Mouse (Mus musculus): ENCODE results near the gene Cdk5. TPM values are rescaled to one million over a fixed set of nuclear protein-coding genes. Genes with fewer than 3 reads are reported as not detected.
"Not testable (repeated sequence)": the region's sequence is repeated elsewhere in the genome, so short reads cannot be mapped to it uniquely, and the experiment has no call there.

Gene Cdk5
- polyA plus RNA-seq, 1 experiment from 2014 or later, result 58.1 TPM

DNA sequence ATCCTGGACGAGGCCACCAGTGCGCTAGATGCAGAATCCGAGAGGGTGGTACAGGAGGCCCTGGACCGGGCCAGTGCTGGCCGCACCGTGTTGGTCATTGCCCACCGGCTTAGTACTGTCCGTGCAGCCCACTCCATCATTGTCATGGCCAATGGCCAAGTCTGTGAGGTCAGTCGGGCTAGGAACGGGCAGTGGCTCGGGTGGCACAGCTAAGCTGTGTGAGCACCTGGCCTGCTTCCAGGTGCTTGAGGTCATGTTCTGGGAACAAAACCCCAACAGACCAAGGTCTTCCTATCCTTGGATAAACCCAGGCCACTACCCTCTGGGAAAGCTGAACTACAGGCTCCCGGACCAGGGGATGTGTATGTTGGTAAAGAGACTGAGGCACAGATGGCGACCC, 14.7 kb downstream of the Cdk5 start:
- Histone ChIP-seq H3K4me3 (ENCODE audit: low read depth, low read length) (no peak overlapping the region), H3K27ac (ENCODE audit: low read depth, low read length) (no peak overlapping the region), H3K9ac (ENCODE audit: low read length) (no peak overlapping the region), H3K36me3 (ENCODE audit: control insufficient read depth, insufficient read depth, low read length) (peaks cover 2% of the 10 kb centered on the region; the same call in 1 of the 2 replicates), H3K4me2 (no peak overlapping the region), H3K27me3 (ENCODE audit: control insufficient read depth, insufficient read depth, low read length) (no peaks in the 10 kb centered on the region), H3K4me1 (ENCODE audit: control insufficient read depth, insufficient read depth, low read length) (no peaks in the 10 kb centered on the region), H3K9me3 (ENCODE audit: control insufficient read depth, low read length) (no peaks in the 10 kb centered on the region)
- DNase-seq (ENCODE audit: low spot score, missing footprints) (no peak), ATAC-seq (ENCODE audit: low FRiP score) (no peak)
- WGBS, result 96% methylated on average over 13 of the region's 13 CpGs

DNA sequence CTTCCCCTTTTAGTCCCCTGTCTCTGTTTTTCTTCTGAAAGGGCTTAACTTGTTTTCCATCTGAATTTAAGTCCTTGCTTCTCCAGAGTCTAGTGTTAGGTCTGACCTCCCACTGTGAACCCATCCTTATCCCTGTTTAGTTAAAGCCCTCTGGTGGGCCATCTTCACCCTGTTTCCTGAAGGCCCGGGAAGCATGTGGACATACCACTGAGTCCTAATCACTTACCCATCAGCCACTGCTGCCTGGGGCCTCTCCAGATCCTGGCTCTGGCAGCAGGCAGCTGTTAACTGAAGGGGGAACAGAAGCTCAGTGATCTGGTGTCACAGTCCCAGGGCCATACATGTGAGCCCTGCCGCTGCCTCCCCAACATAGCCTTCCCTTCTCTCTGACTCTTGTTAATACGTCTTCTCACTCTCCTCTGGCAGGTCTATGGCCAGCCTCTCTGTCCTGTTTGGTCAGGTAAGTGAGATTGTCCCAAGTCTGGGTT, 17.9 kb downstream of the Cdk5 start:
- DNase-seq (ENCODE audit: low spot score, missing footprints), result no peak
- ATAC-seq (ENCODE audit: low FRiP score), result no peak
- Histone ChIP-seq H3K27me3 (ENCODE audit: control insufficient read depth, insufficient read depth, low read length) (no peaks in the 10 kb centered on the region), H3K27ac (ENCODE audit: low read depth, low read length) (no peak overlapping the region), H3K36me3 (ENCODE audit: control insufficient read depth, insufficient read depth, low read length) (peaks cover 4% of the 10 kb centered on the region; the same call in 1 of the 2 replicates), H3K4me3 (ENCODE audit: low read depth, low read length) (no peak overlapping the region), H3K9me3 (ENCODE audit: control insufficient read depth, low read length) (no peaks in the 10 kb centered on the region), H3K9ac (ENCODE audit: low read length) (no peak overlapping the region), H3K4me1 (ENCODE audit: control insufficient read depth, insufficient read depth, low read length) (no peaks in the 10 kb centered on the region), H3K4me2 (no peak overlapping the region)
- 72% methylated on average over 3 of the region's 3 CpGs for WGBS

DNA sequence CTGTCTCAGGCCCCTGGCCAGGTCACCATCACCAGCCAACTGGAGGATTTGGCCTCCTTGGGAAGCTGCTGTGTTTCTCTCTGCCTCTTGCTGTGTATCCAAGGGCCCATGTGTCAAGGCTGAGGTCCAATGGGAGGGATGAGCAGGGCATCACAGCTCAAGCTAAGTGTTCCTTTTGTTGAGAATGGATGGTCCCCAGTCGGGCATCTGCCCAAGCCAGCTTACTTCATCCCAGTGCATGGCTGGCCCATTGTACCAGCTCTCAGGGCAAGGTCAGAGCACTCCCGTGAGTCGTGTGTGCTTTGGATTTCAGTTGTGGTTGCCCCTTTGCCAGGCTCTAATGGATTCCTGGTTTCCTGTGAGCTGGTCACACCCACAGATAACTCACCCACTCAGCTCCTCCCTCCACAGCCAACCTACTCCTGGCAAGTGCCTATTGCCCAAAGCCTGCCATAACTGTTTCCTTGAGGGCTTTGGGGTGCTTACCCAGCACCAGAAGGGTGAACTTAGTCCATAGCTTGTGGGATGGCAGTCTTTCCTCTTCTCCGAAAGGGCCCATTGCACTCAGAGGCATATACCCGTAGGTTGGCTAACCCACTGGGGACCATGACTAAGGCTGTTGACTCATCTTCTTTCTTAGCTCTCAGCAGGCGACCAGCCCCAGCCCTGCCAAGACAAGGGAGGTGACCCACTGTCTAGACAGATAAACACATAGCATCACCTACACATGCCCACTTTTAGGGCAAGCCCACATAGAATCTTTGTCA, 18.6 kb downstream of the Cdk5 start:
- Histone ChIP-seq H3K27me3 (ENCODE audit: control insufficient read depth, insufficient read depth, low read length) (no peaks in the 10 kb centered on the region), H3K9me3 (ENCODE audit: control insufficient read depth, low read length) (no peaks in the 10 kb centered on the region), H3K9ac (ENCODE audit: low read length) (no peak overlapping the region), H3K4me1 (ENCODE audit: control insufficient read depth, insufficient read depth, low read length) (no peaks in the 10 kb centered on the region), H3K36me3 (ENCODE audit: control insufficient read depth, insufficient read depth, low read length) (peaks cover 4% of the 10 kb centered on the region; the same call in 1 of the 2 replicates), H3K4me3 (ENCODE audit: low read depth, low read length) (no peak overlapping the region), H3K4me2 (no peak overlapping the region), H3K27ac (ENCODE audit: low read depth, low read length) (no peak overlapping the region)
- DNase-seq (ENCODE audit: low spot score, missing footprints) (no peak), ATAC-seq (ENCODE audit: low FRiP score) (no peak)
- WGBS, result 81% methylated on average over 6 of the region's 6 CpGs

DNA sequence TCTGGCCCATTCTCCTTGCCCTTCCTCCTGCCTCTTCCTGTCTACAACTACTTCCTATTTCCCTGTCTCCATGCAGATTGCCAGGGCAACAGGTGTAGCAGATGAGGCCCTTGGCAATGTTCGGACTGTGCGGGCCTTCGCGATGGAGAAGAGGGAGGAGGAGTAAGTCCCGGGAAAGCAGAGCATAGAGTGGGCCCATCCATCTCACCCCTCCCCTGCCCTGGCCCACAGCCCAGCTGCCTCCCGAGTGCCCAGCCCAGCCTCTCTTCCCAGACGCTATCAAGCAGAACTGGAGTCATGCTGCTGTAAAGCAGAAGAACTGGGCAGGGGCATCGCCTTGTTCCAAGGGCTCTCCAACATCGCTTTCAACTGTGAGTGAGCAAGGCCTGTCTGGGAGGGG, 21.4 kb downstream of the Cdk5 start:
- Histone ChIP-seq H3K4me3 (ENCODE audit: low read depth, low read length) (no peak overlapping the region), H3K9ac (ENCODE audit: low read length) (no peak overlapping the region), H3K4me1 (ENCODE audit: control insufficient read depth, insufficient read depth, low read length) (no peaks in the 10 kb centered on the region), H3K27ac (ENCODE audit: low read depth, low read length) (no peak overlapping the region), H3K9me3 (ENCODE audit: control insufficient read depth, low read length) (no peaks in the 10 kb centered on the region), H3K27me3 (ENCODE audit: control insufficient read depth, insufficient read depth, low read length) (no peaks in the 10 kb centered on the region), H3K4me2 (no peak overlapping the region), H3K36me3 (ENCODE audit: control insufficient read depth, insufficient read depth, low read length) (peaks cover 4% of the 10 kb centered on the region; the same call in 1 of the 2 replicates)
- ATAC-seq (ENCODE audit: low FRiP score) (no peak), DNase-seq (ENCODE audit: low spot score, missing footprints) (no peak)
- WGBS, result 89% methylated on average over 9 of the region's 9 CpGs

DNA sequence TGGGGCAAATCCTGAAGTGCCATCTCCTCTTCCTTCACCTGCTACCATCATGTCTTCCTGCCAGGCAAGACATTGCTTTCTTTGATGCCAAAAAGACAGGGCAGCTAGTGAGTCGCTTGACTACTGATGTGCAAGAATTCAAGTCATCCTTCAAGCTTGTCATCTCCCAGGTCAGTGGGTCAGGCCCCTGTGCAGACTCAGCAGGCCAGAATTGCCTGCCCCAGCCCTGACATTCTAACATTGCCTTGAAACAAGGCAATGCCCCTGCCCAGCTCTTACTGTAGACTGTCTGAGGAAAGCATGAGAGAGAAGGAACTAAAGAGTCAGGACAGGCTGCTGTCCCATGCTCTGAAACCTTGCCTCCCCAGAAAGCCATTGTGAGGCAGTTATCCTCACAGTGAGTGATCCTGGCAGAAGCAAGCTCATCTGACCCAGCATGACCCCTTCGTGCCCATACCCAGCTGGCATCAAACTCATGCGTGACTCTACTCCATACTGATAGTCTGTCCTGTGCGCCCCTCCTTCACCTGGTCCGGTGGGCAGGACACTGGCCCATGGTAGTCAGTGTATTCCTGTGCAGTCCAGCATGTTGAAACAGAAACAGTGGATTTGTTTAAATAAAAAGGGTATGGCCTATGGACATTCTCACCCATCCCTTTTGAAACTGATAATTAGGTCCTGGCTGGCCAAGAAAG, 22.3 kb downstream of the Cdk5 start:
- no peak for DNase-seq (ENCODE audit: low spot score, missing footprints)
- Histone ChIP-seq H3K36me3 (ENCODE audit: control insufficient read depth, insufficient read depth, low read length) (peaks cover 4% of the 10 kb centered on the region; the same call in 1 of the 2 replicates), H3K9me3 (ENCODE audit: control insufficient read depth, low read length) (no peaks in the 10 kb centered on the region), H3K9ac (ENCODE audit: low read length) (no peak overlapping the region), H3K27me3 (ENCODE audit: control insufficient read depth, insufficient read depth, low read length) (no peaks in the 10 kb centered on the region), H3K4me3 (ENCODE audit: low read depth, low read length) (no peak overlapping the region), H3K4me2 (no peak overlapping the region), H3K4me1 (ENCODE audit: control insufficient read depth, insufficient read depth, low read length) (no peaks in the 10 kb centered on the region), H3K27ac (ENCODE audit: low read depth, low read length) (no peak overlapping the region)
- 93% methylated on average over 5 of the region's 5 CpGs for WGBS
- ATAC-seq (ENCODE audit: low FRiP score), result no peak

DNA sequence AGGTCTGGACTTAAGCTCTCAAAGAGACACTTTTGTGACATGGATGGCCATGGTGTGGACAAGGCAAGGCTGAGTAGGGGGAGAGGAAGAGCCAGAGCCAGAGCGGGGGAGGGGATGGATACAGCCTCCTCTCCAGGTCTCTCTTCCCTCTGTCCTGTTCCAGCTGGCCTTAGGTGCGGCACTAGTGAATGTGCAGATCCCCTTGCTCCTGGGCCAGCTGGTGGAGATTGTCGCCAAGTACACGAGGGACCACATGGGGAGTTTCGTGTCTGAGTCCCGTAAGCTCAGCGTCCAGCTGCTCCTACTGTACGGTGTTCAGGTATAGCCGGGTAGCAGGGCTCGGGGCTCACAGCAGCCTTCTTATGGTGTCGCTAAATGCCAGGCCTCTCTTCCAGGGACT, 23.0 kb downstream of the Cdk5 start:
- Histone ChIP-seq H3K4me2 (no peak overlapping the region), H3K36me3 (ENCODE audit: control insufficient read depth, insufficient read depth, low read length) (0 out of 2 replicates have a peak, but pooled peaks cover 2% of the 10 kb centered on the region), H3K4me1 (ENCODE audit: control insufficient read depth, insufficient read depth, low read length) (no peaks in the 10 kb centered on the region), H3K9me3 (ENCODE audit: control insufficient read depth, low read length) (no peaks in the 10 kb centered on the region), H3K27ac (ENCODE audit: low read depth, low read length) (no peak overlapping the region), H3K4me3 (ENCODE audit: low read depth, low read length) (no peak overlapping the region), H3K27me3 (ENCODE audit: control insufficient read depth, insufficient read depth, low read length) (no peaks in the 10 kb centered on the region), H3K9ac (ENCODE audit: low read length) (no peak overlapping the region)
- ATAC-seq (ENCODE audit: low FRiP score) (no peak), DNase-seq (ENCODE audit: low spot score, missing footprints) (no peak)
- WGBS, result 88% methylated on average over 11 of the region's 11 CpGs

DNA sequence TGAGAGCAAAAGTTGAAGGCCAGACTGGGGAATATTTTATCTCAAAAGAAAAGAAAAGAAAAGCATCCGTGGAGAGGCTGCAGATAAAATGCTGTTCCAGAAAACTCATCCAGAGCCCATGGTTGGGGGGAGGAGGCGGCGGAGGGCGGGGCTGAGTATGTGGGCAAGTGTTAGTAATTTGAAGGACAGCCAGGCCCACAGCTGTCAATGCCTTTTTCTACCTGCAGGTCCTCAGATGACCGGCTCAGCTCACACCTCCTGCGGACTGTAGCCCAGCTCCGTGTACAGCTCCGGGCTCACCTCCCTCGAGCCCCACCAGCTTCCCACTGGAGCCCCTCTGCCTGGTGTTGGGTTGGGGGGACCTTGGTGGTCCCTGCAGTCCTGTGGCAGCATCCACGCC, 23.6 kb downstream of the Cdk5 start:
- ATAC-seq (ENCODE audit: low FRiP score), result no peak
- WGBS, result 87% methylated on average over 10 of the region's 10 CpGs
- Histone ChIP-seq H3K4me1 (ENCODE audit: control insufficient read depth, insufficient read depth, low read length) (peaks cover 2% of the 10 kb centered on the region; the same call in 1 of the 2 replicates), H3K4me3 (ENCODE audit: low read depth, low read length) (no peak overlapping the region), H3K27me3 (ENCODE audit: control insufficient read depth, insufficient read depth, low read length) (no peaks in the 10 kb centered on the region), H3K27ac (ENCODE audit: low read depth, low read length) (no peak overlapping the region), H3K9me3 (ENCODE audit: control insufficient read depth, low read length) (no peaks in the 10 kb centered on the region), H3K36me3 (ENCODE audit: control insufficient read depth, insufficient read depth, low read length) (0 out of 2 replicates have a peak, but pooled peaks cover 2% of the 10 kb centered on the region), H3K9ac (ENCODE audit: low read length) (no peak overlapping the region), H3K4me2 (no peak overlapping the region)
- DNase-seq (ENCODE audit: low spot score, missing footprints), result no peak

DNA sequence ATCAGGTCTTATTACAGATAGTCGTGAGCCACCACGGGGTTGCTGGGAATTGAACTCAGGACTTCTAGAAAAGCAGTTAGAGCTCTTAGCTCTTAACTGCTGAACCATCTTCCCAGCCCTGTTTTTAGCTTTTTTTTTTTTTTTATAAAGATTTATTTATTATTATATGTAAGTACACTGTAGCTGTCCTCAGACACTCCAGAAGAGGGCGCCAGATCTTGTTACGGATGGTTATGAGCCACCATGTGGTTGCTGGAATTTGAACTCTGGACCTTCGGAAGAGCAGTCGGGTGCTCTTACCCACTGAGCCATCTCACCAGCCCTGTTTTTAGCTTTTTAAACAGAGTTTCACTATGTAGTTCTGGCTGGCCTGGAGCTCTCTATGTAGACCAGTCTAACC, 27.1 kb downstream of the Cdk5 start:
- H3K4me3 ChIP-seq (ENCODE audit: low read depth, low read length); H3K9me3 ChIP-seq (ENCODE audit: control insufficient read depth, low read length); H3K27ac ChIP-seq (ENCODE audit: low read depth, low read length); H3K4me1 ChIP-seq (ENCODE audit: control insufficient read depth, insufficient read depth, low read length); ATAC-seq (ENCODE audit: low FRiP score); DNase-seq (ENCODE audit: low spot score, missing footprints); H3K4me2 ChIP-seq; H3K36me3 ChIP-seq (ENCODE audit: control insufficient read depth, insufficient read depth, low read length); H3K9ac ChIP-seq (ENCODE audit: low read length); H3K27me3 ChIP-seq (ENCODE audit: control insufficient read depth, insufficient read depth, low read length): not testable (repeated sequence)
- 88% methylated on average over 6 of the region's 6 CpGs for WGBS

All from midbrain, embryonic 11.5 days (tissue).